Mouse (Mus musculus) limb, embryonic 11.5 days (tissue): ENCODE results near the gene Tmem145. TPM values are rescaled to one million over a fixed set of nuclear protein-coding genes. Genes with fewer than 3 reads are reported as not detected.

Experiments used
- ATAC-seq: fragments of 200-750 bp; cut with Nextera tagmentation; 2 replicates; pipeline ENCODE4 v1.8.0; 2017; ENCODE audit warnings: low read depth; ENCODE audit not compliant: insufficient number of reproducible peaks, low FRiP score, low TSS enrichment
- DNase-seq: peaks from one replicate; pipeline ENCODE4 v3.0.0-alpha.2; 2015; ENCODE audit warnings: low spot score
- H3K27ac ChIP-seq: fragments of 300-500 bp; sonication (generic); replicated peaks from 2 replicates; pipeline ENCODE4 v1.5.1; 2014; ENCODE audit warnings: low read depth, mild to moderate bottlenecking, low read length
- H3K27me3 ChIP-seq: fragments of 300-500 bp; sonication (generic); 2 replicates; pipeline ENCODE4 v1.6.1; 2014; ENCODE audit warnings: mild to moderate bottlenecking, low read length, mixed read lengths; ENCODE audit not compliant: control insufficient read depth, insufficient read depth
- H3K36me3 ChIP-seq: fragments of 300-500 bp; sonication (generic); 2 replicates; pipeline ENCODE4 v1.6.1; 2014; ENCODE audit warnings: mild to moderate bottlenecking, low read length, moderate library complexity, mixed read lengths; ENCODE audit not compliant: control insufficient read depth, insufficient read depth
- H3K4me1 ChIP-seq: fragments of 300-500 bp; sonication (generic); 2 replicates; pipeline ENCODE4 v1.6.1; 2014; ENCODE audit warnings: low read length, mixed read lengths; ENCODE audit not compliant: control insufficient read depth, insufficient read depth
- H3K4me2 ChIP-seq: fragments of 300-500 bp; sonication (generic); 2 replicates; pipeline ENCODE4 v1.6.1; 2014; ENCODE audit warnings: low read depth, mild to moderate bottlenecking, moderate library complexity; ENCODE audit not compliant: severe bottlenecking
- H3K4me3 ChIP-seq: fragments of 300-500 bp; sonication (generic); 2 replicates; pipeline ENCODE4 v1.5.1; 2014; ENCODE audit warnings: low read depth, low read length
- H3K9ac ChIP-seq: fragments of 300-500 bp; sonication (generic); 2 replicates; pipeline ENCODE4 v1.6.1; 2014; ENCODE audit warnings: mild to moderate bottlenecking, low read length
- H3K9me3 ChIP-seq: fragments of 300-500 bp; sonication (generic); 2 replicates; pipeline ENCODE4 v1.6.1; 2016; ENCODE audit warnings: low read length; ENCODE audit not compliant: control insufficient read depth
- WGBS: fragments of 180-500 bp; shearing (Covaris S2); extraction: QIAGEN DNeasy Blood & Tissue Kit; methylation state at CpG from one replicate; pipeline ENCODE4 v1.1.7; 2014; 5-methylcytosine and 5-hydroxymethylcytosine counted together
- polyA plus RNA-seq: library from polyadenylated mRNA; unstranded; fragments of >200 nt; fragmentation: Nextera tagmentation; extraction: Ambion mirVana; gene quantifications from 2 replicates; pipeline ENCODE4 v1.2.1, GENCODE M21; 2014

Gene Tmem145
- polyA plus RNA-seq, 1 experiment from 2014 or later: 0.33 TPM

- ATAC-seq: no peak
- DNase-seq: no peak
- no peak overlapping the region for H3K4me2 ChIP-seq
- H3K9ac ChIP-seq: no peak overlapping the region; the same call in 1 of the 2 replicates
- H3K4me3 ChIP-seq: no peak overlapping the region
- peaks cover 16% of the 10 kb centered on the region for H3K4me1 ChIP-seq
- H3K27me3 ChIP-seq: no peaks in the 10 kb centered on the region
- peaks cover 14% of the 10 kb centered on the region for H3K36me3 ChIP-seq
- peak overlapping the region; percentile 30; the same call in 1 of the 2 replicates for H3K27ac ChIP-seq
- H3K9me3 ChIP-seq: no peaks in the 10 kb centered on the region
- 38% methylated on average over 5 of the region's 5 CpGs for WGBS
Measured at GRCm38 (mm10) chr7:25274571-25274970, 31.3 kb upstream of the Tmem145 start.

- ATAC-seq: no peak
- H3K9ac ChIP-seq: no peak overlapping the region; the same call in 1 of the 2 replicates
- no peaks in the 10 kb centered on the region for H3K9me3 ChIP-seq
- DNase-seq: no peak
- no peaks in the 10 kb centered on the region for H3K27me3 ChIP-seq
- peaks cover 18% of the 10 kb centered on the region for H3K4me1 ChIP-seq
- peaks cover 14% of the 10 kb centered on the region for H3K36me3 ChIP-seq
- H3K27ac ChIP-seq: no peak overlapping the region
- 85% methylated on average over 3 of the region's 3 CpGs for WGBS
- H3K4me3 ChIP-seq: no peak overlapping the region
- H3K4me2 ChIP-seq: no peak overlapping the region
Measured at GRCm38 (mm10) chr7:25274996-25275395, 30.9 kb upstream of the Tmem145 start.

GRCm38 (mm10) chr7:25275555-25276298 lies 30.2 kb upstream of the Tmem145 start:
- 37% methylated on average over 9 of the region's 9 CpGs for WGBS
- no peaks in the 10 kb centered on the region for H3K9me3 ChIP-seq
- no peaks in the 10 kb centered on the region for H3K27me3 ChIP-seq
- no peak for DNase-seq
- H3K4me1 ChIP-seq: peaks cover 25% of the 10 kb centered on the region
- ATAC-seq: no peak
- no peak overlapping the region for H3K4me2 ChIP-seq
- H3K4me3 ChIP-seq: no peak overlapping the region
- peak overlapping the region; percentile 45 for H3K9ac ChIP-seq
- no peak overlapping the region for H3K27ac ChIP-seq
- H3K36me3 ChIP-seq: peaks cover 14% of the 10 kb centered on the region

GRCm38 (mm10) chr7:25277405-25277804 lies 28.5 kb upstream of the Tmem145 start:
- H3K36me3 ChIP-seq: peaks cover 6% of the 10 kb centered on the region
- H3K4me1 ChIP-seq: peaks cover 33% of the 10 kb centered on the region
- H3K27ac ChIP-seq: no peak overlapping the region
- peak overlapping the region; percentile 88 for H3K4me2 ChIP-seq
- H3K9me3 ChIP-seq: no peaks in the 10 kb centered on the region
- peak overlapping the region; percentile 56; the same call in 1 of the 2 replicates for H3K4me3 ChIP-seq
- DNase-seq (no peak), ATAC-seq (no peak)
- 89% methylated on average over 4 of the region's 4 CpGs for WGBS
- H3K9ac ChIP-seq: no peak overlapping the region
- H3K27me3 ChIP-seq: no peaks in the 10 kb centered on the region

- Histone ChIP-seq H3K27me3 (no peaks in the 10 kb centered on the region), H3K9ac (peak overlapping the region; percentile 18; the same call in 1 of the 2 replicates), H3K27ac (peak overlapping the region; percentile 97), H3K4me2 (peak overlapping the region; percentile 88), H3K4me3 (peak overlapping the region; percentile 56), H3K36me3 (peaks cover 2% of the 10 kb centered on the region; the same call in 1 of the 2 replicates), H3K4me1 (peaks cover 33% of the 10 kb centered on the region), H3K9me3 (no peaks in the 10 kb centered on the region)
- DNase-seq (no peak), ATAC-seq (no peak)
- 15% methylated on average over 4 of the region's 4 CpGs for WGBS
Measured at GRCm38 (mm10) chr7:25277998-25278340, 27.9 kb upstream of the Tmem145 start.

- Histone ChIP-seq H3K27ac (peak overlapping the region; percentile 97), H3K4me3 (peak overlapping the region; percentile 56), H3K9ac (peak overlapping the region; percentile 79), H3K36me3 (peaks cover 2% of the 10 kb centered on the region; the same call in 1 of the 2 replicates), H3K4me2 (peak overlapping the region; percentile 88), H3K4me1 (peaks cover 38% of the 10 kb centered on the region), H3K27me3 (no peaks in the 10 kb centered on the region), H3K9me3 (no peaks in the 10 kb centered on the region)
- peak; percentile 87 for DNase-seq
- WGBS: under 1% methylated on average over 52 of the region's 60 CpGs
- ATAC-seq: peak; percentile 31; the same call in 1 of the 2 replicates
Measured at GRCm38 (mm10) chr7:25278341-25279075, 27.4 kb upstream of the Tmem145 start.

- H3K27ac ChIP-seq: peak overlapping the region; percentile 97
- H3K27me3 ChIP-seq: no peaks in the 10 kb centered on the region
- 1% methylated on average over 36 of the region's 49 CpGs for WGBS
- H3K9me3 ChIP-seq: no peaks in the 10 kb centered on the region
- ATAC-seq (peak; percentile 45), DNase-seq (no peak)
- H3K9ac ChIP-seq: peak overlapping the region; percentile 79
- H3K4me2 ChIP-seq: peak overlapping the region; percentile 88
- peaks cover 45% of the 10 kb centered on the region for H3K4me1 ChIP-seq
- H3K36me3 ChIP-seq: peaks cover 2% of the 10 kb centered on the region; the same call in 1 of the 2 replicates
- peak overlapping the region; percentile 56 for H3K4me3 ChIP-seq
Measured at GRCm38 (mm10) chr7:25279076-25279860, 26.6 kb upstream of the Tmem145 start.
